Mouse (Mus musculus) adrenal gland, postnatal 4 days (tissue): ENCODE results near the gene Eme1. TPM values are rescaled to one million over a fixed set of nuclear protein-coding genes. Genes with fewer than 3 reads are reported as not detected.
A peak's percentile ranks its signal among the peaks of the same experiment; 100 is the strongest.
"Not testable (repeated sequence)": the region's sequence is repeated elsewhere in the genome, so short reads cannot be mapped to it uniquely, and the experiment has no call there.

Source experiments
- DNase-seq, 2 experiments: peaks; one replicate each; pipeline ENCODE4 v3.0.0; 2021 to 2022; ENCODE audit warnings: low spot score in 2 of 2, mixed read lengths in 2 of 2
- long read RNA-seq, 2 experiments: library from polyadenylated mRNA; stranded (forward); transcript quantifications; one replicate each; pipeline ENCODE4 v2.0.0; 2021
- total RNA-seq, 2 experiments: library from RNA; stranded (reverse); gene quantifications; 2 replicates each; pipeline ENCODE4 v1.2.3; 2021

Gene Eme1
- total RNA-seq: 1 to 10 TPM; 5.3 to 6.1 TPM
- long read RNA-seq, experiment 1, partial matches to known transcripts: 0 of 7 reads
- long read RNA-seq, experiment 1, other reads (novel, unspliced or antisense): 4 of 7 reads
- long read RNA-seq, experiment 2, partial matches to known transcripts: 0 of 4 reads
- long read RNA-seq, experiment 2, other reads (novel, unspliced or antisense): 2 of 4 reads

- peak; percentile 48 to 69 for DNase-seq
Measured at GRCm38 (mm10) chr11:94653663-94654436, at the start of gene Eme1, which contains the start of gene Mrpl27. Eme1 (minus strand) TSS chr11:94653964. Mrpl27 (plus strand) TSS chr11:94653767.

GRCm38 (mm10) chr11:94702216-94702610, 48.4 kb upstream of the Eme1 start:
- no peak for DNase-seq

GRCm38 (mm10) chr11:94701401-94702215, 47.8 kb upstream of the Eme1 start:
- no peak for DNase-seq

GRCm38 (mm10) chr11:94699399-94699798, 45.6 kb upstream of the Eme1 start:
- DNase-seq: no peak

GRCm38 (mm10) chr11:94697703-94698464, 44.1 kb upstream of the Eme1 start:
- DNase-seq: no peak

- no peak for DNase-seq
Measured at GRCm38 (mm10) chr11:94697140-94697539, 43.4 kb upstream of the Eme1 start.

- no peak for DNase-seq
Measured at GRCm38 (mm10) chr11:94695508-94695907, 41.7 kb upstream of the Eme1 start.

GRCm38 (mm10) chr11:94692502-94692901, 38.7 kb upstream of the Eme1 start:
- DNase-seq: not testable (repeated sequence)

- DNase-seq: no peak
Measured at GRCm38 (mm10) chr11:94687178-94687577, 33.4 kb upstream of the Eme1 start.

GRCm38 (mm10) chr11:94682427-94682826, 28.7 kb upstream of the Eme1 start:
- no peak for DNase-seq

- DNase-seq: no peak
Measured at GRCm38 (mm10) chr11:94681640-94682039, 27.9 kb upstream of the Eme1 start.

GRCm38 (mm10) chr11:94680639-94681038, 26.9 kb upstream of the Eme1 start:
- DNase-seq: no peak

GRCm38 (mm10) chr11:94677607-94678145, 23.9 kb upstream of the Eme1 start:
- DNase-seq: no peak

GRCm38 (mm10) chr11:94676754-94677606, 23.2 kb upstream of the Eme1 start, which contains the start of gene Xylt2:
Xylt2 (minus strand) TSS chr11:94677515.
- peak; percentile 82 to 84 for DNase-seq

GRCm38 (mm10) chr11:94676308-94676707, 22.5 kb upstream of the Eme1 start:
- no peak for DNase-seq

GRCm38 (mm10) chr11:94675446-94675845, 21.7 kb upstream of the Eme1 start:
- no peak for DNase-seq

GRCm38 (mm10) chr11:94674984-94675383, 21.2 kb upstream of the Eme1 start:
- no peak for DNase-seq

- DNase-seq: no peak
Measured at GRCm38 (mm10) chr11:94665281-94665680, 11.5 kb upstream of the Eme1 start.

GRCm38 (mm10) chr11:94661344-94661743, 7.6 kb upstream of the Eme1 start:
- no peak for DNase-seq

- no peak for DNase-seq
Measured at GRCm38 (mm10) chr11:94652973-94653372, 791 bp downstream of the Eme1 start.
